Mouse (Mus musculus) kidney, adult 2 months (tissue): ENCODE measurements around the gene Thegl.

Experiments
- CTCF ChIP-seq: fragments of 200-500 bp; conservative IDR thresholded peaks from 2 replicates; pipeline ENCODE4 v1.5.1; 2011; ENCODE audit warnings: low read depth, mild to moderate bottlenecking, control low read depth, low read length, moderate library complexity, mixed read lengths; ENCODE audit not compliant: insufficient read depth, insufficient read length
- POLR2A ChIP-seq: fragments of 200-500 bp; IDR thresholded peaks from one replicate; pipeline ENCODE4 v1.6.1; 2011; ENCODE audit warnings: low read depth, low read length, control low read depth

DNA sequence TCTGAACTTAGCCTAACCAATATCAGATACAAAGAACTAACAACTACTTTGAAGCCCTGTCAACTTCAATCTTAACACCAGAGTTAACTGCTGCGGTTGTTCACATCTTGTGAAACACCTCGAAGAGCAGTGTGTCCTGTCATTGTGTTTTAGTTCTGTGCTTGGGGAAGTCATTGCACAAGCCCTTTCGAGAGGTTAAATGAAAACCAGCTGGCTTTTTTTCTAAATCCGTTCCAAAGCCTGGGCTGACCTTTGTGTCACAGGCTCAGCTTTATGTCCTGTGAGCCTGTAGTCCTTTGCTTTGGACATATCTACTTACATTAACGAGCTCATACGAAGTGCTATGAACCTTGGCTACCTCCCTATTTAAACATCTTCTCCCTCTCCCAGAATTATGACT is 81.9 kb downstream of the Thegl start:
- TF ChIP-seq POLR2A = no peak
- no peak for TF ChIP-seq CTCF
